Mouse (Mus musculus) spleen, adult 2 months (tissue): ENCODE measurements around the gene Parp16. TPM values are rescaled to one million over a fixed set of nuclear protein-coding genes. Genes with fewer than 3 reads are reported as not detected.

Source experiments
- DNase-seq, 2 experiments: peaks; one replicate each; pipeline versions ENCODE4 v3.0.0 to v3.0.0-alpha.2; 2012 to 2021; ENCODE audit warnings: low spot score in 2 of 2, low read depth in 1 of 2
- H3K27ac ChIP-seq: fragments of 200-500 bp; 2 replicates; pipeline ENCODE4 v1.5.1; 2012; ENCODE audit warnings: low read length, inconsistent platforms; ENCODE audit not compliant: insufficient read depth
- H3K27me3 ChIP-seq: fragments of 200-500 bp; 2 replicates; pipeline ENCODE4 v1.6.1; 2012; ENCODE audit warnings: mild to moderate bottlenecking, moderate library complexity, low read length, inconsistent platforms; ENCODE audit not compliant: control insufficient read depth, insufficient read depth
- H3K36me3 ChIP-seq: fragments of 200-500 bp; 2 replicates; pipeline ENCODE4 v1.6.1; 2012; ENCODE audit warnings: mild to moderate bottlenecking, low read length, inconsistent platforms; ENCODE audit not compliant: control insufficient read depth, insufficient read depth
- H3K4me1 ChIP-seq: fragments of 200-500 bp; 2 replicates; pipeline ENCODE4 v1.6.1; 2011; ENCODE audit warnings: inconsistent platforms; ENCODE audit not compliant: control insufficient read depth, insufficient read depth, insufficient read length
- H3K4me3 ChIP-seq: fragments of 200-500 bp; 2 replicates; pipeline ENCODE4 v1.5.1; 2011; ENCODE audit warnings: mild to moderate bottlenecking, inconsistent platforms; ENCODE audit not compliant: insufficient read depth, insufficient read length; ENCODE audit errors: extremely low read depth
- CTCF ChIP-seq: fragments of 200-500 bp; IDR thresholded peaks from 2 replicates; pipeline ENCODE4 v1.5.1; 2011; ENCODE audit warnings: mild to moderate bottlenecking, inconsistent platforms; ENCODE audit not compliant: insufficient read depth, insufficient read length, insufficient replicate concordance; ENCODE audit errors: extremely low read depth
- POLR2A ChIP-seq: fragments of 200-500 bp; IDR thresholded peaks from 2 replicates; pipeline ENCODE4 v1.6.1; 2011; ENCODE audit warnings: low read depth, low read length, inconsistent platforms
- WGBS: fragments of 180-500 bp; shearing (Covaris S2); methylation state at CpG from one replicate; pipeline ENCODE4 v1.1.7; 2018; 5-methylcytosine and 5-hydroxymethylcytosine counted together
- polyA plus RNA-seq: library from polyadenylated mRNA; depleted of rRNA; stranded (reverse); fragments of >200 nt; gene quantifications from 2 replicates; pipeline ENCODE4 v1.2.3, GENCODE M21; 2012

Gene Parp16
- polyA plus RNA-seq, 1 experiment, result 7.4 TPM

DNA sequence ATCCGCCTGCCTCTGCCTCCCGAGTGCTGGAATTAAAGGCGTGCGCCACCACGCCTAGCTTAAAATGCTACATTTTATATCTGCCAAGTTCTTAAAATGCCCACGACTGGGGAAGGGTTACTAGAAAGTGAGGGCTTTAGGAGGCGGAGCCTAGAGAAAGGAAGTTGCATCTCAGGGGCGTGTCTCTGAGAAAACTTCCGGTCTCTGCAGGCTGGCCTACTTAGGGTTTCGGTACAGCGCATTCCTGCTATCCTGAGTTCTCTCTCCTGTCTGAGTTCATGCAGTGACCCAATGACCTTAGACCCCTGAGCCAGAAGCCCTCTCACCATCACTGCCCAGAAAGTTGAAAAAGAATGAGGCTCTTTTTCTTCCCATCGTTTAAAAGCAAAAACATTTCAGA, 1.9 kb upstream of the Parp16 start:
- Histone ChIP-seq H3K4me3 (no peak overlapping the region), H3K4me1 (peaks cover 16% of the 10 kb centered on the region; the same call in 1 of the 2 replicates), H3K36me3 (no peaks in the 10 kb centered on the region), H3K27ac (no peak overlapping the region), H3K27me3 (no peaks in the 10 kb centered on the region)
- TF ChIP-seq CTCF (no peak), POLR2A (no peak)
- 69% methylated on average over 12 of the region's 12 CpGs for WGBS
- no peak for DNase-seq

DNA sequence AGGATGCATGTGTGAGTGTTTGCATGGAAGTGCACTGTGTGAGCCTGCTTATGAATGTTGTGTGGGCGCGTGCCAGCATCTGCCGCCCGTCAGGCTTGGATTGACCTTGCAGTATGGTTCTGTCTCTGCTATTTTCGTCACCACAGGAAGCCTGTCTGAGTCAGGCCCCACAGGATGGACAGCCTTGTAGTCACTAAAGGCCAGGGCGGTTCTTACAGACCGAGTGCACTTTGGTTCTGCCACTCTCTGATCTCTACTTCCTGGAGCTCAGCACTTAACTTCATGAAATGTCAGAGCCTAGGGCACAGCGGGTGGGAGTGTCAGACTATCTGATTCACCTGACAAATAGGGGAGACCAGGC, 448 bp downstream of the Parp16 start:
- Histone ChIP-seq H3K36me3 (no peaks in the 10 kb centered on the region), H3K4me3 (no peak overlapping the region), H3K4me1 (peaks cover 16% of the 10 kb centered on the region; the same call in 1 of the 2 replicates), H3K27ac (peak overlapping the region; percentile 90), H3K27me3 (no peaks in the 10 kb centered on the region)
- DNase-seq, result peak in 1 of 2 experiments; percentile 26
- 6% methylated on average over 8 of the region's 8 CpGs for WGBS
- TF ChIP-seq POLR2A (no peak; the same call in 1 of the 2 replicates), CTCF (no peak)

DNA sequence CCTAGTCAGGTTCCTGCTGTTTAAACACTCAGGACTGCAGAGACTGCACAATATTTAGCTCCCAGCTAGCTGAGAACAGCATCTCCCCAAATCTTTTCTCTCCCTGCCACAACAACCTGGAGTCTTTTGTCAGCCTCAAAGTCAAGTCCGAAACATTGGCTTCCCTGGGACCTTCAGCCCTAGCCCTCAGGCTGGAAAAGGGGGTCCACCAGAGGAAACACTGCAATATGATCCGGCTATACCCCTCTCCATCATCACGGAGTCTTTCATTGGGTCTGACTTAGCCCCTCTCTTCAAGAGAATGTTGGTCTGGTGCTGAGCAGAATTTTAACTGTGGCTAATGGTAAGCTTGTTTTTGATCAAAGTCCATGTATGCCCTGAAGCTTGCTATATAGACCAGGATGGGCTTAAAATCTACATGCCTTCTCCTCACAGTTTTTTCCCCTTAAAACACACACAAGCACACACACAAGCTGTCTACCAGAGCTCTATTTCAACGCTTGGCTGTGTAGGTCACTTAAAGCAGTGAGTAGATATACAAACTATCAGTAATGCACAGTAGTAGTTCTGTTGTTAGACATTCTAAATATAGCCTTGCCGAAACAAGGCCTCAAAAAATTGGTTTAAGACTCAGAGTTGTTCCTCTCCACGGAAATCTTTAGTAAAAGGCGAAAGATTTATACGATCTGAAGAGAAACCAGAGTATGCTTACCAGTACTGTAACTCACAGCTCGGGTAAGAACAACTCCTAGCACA, 1.0 kb downstream of the Parp16 start:
- WGBS, result 11% methylated on average over 9 of the region's 9 CpGs
- peaks cover 16% of the 10 kb centered on the region; the same call in 1 of the 2 replicates for H3K4me1 ChIP-seq
- no peaks in the 10 kb centered on the region for H3K27me3 ChIP-seq
- H3K27ac ChIP-seq, result peak overlapping the region; percentile 90
- peak in 1 of 2 experiments; percentile 71 for DNase-seq
- TF ChIP-seq CTCF (no peak), POLR2A (peak; percentile 69)
- H3K36me3 ChIP-seq, result no peaks in the 10 kb centered on the region
- H3K4me3 ChIP-seq, result 0 out of 2 replicates have a peak overlapping the region, but pooled peaks have one; percentile 17

DNA sequence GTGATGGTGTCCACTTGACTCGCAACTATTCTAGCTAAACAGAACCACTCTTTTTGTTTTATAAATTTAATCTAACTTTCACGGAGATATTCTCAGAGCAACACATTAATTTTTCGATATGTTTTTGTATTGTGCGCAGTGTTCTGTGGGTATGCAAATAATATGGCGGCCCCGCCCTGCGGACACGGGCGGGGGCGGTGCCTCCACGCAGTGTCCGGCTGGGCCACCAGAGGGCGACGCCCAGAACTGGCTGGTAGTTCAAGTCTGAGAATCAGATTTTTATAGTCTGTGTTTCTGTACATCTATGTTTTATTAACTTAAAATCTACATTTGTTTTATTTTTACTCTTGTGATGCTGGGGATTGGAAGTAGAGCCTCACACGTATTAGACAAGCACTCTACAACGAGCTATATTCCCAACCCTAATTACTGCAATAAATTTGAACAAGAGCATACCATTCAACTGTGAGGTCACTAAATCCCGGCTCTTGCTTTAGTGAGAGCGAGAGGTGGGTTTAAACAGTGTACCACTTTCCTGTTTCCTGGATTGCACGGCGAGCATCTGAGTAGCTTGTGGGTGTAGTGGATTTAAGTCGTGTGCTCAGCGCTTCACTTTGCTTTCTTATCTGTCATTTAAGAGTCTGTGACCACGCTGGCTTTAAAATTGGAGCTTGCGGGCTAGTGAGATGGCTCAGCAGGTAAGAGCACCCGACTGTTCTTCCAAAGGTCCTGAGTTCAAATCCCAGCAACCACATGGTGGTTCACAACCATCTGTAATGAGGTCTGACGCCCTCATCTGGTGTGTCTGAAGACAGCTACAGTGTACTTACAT, 1.8 kb downstream of the Parp16 start:
- Histone ChIP-seq H3K27me3 (no peaks in the 10 kb centered on the region), H3K36me3 (no peaks in the 10 kb centered on the region), H3K4me1 (peaks cover 16% of the 10 kb centered on the region; the same call in 1 of the 2 replicates), H3K4me3 (no peak overlapping the region), H3K27ac (peak overlapping the region; percentile 90; the same call in 1 of the 2 replicates)
- DNase-seq, result peak; percentile 84 to 92
- TF ChIP-seq POLR2A, result no peak
- TF ChIP-seq CTCF, result peak; percentile 86
- WGBS, result 15% methylated on average over 26 of the region's 26 CpGs

DNA sequence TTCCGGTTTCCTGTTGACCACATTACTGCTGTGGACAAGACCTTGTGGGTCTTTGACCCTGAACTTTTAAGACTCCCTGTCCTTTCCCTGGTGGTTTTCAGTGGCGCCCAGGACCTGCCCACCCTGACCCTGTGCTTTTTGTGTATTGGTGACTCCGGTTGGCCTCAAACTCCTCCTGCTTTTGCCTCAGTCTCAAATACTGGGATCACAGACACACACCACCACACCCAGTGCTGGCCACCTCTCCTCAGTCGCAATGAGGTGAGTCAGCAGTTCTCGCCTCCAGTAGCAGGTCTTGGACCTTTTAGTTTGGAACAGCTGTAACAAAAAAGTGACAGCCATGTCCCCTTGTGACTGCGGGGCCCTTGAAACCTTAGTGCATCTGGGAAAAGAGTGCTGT, 2.7 kb downstream of the Parp16 start:
- 82% methylated on average over 6 of the region's 6 CpGs for WGBS
- no peak overlapping the region for H3K4me3 ChIP-seq
- no peak for DNase-seq
- peaks cover 18% of the 10 kb centered on the region; the same call in 1 of the 2 replicates for H3K4me1 ChIP-seq
- peak overlapping the region; percentile 3; the same call in 1 of the 2 replicates for H3K27ac ChIP-seq
- TF ChIP-seq CTCF, result no peak
- no peak for TF ChIP-seq POLR2A
- H3K36me3 ChIP-seq, result no peaks in the 10 kb centered on the region
- H3K27me3 ChIP-seq, result no peaks in the 10 kb centered on the region

DNA sequence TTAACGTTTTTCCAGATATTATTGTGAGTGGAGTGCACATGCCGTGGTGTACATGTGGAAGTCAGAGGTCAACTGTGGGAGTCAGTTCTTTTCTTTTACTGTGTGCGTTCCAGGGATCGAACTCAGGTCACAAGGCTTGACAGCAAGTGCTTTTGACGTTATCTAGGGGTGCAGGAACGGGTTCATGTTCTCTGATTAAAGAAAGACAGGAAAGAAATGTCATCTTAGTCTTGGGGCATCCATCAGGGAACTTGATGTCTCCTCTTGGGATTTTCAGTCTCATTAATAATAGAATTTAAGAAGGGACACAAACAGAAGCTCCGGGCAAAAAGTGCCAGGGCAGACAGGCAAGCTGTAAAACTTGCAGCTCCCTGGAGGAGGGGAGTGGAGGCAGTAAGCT, 4.6 kb downstream of the Parp16 start:
- H3K27me3 ChIP-seq, result no peaks in the 10 kb centered on the region
- no peak overlapping the region for H3K27ac ChIP-seq
- DNase-seq, result no peak
- peaks cover 17% of the 10 kb centered on the region; the same call in 1 of the 2 replicates for H3K4me1 ChIP-seq
- no peaks in the 10 kb centered on the region for H3K36me3 ChIP-seq
- no peak for TF ChIP-seq CTCF
- TF ChIP-seq POLR2A, result no peak
- H3K4me3 ChIP-seq, result no peak overlapping the region
- WGBS, result 72% methylated on average over 7 of the region's 7 CpGs
